Mouse (Mus musculus) T-cell, adult 2 months (primary cell): ENCODE measurements around the gene Polr3gl.

Experiments
- DNase-seq: peaks from one replicate; pipeline ENCODE4 v3.0.0; 2022; ENCODE audit warnings: low spot score

The Polr3gl gene

GRCm38 (mm10) chr3:96557694-96558093 is 36.3 kb downstream of the Polr3gl start, which contains the start of gene Txnip:
Txnip (plus strand) TSS chr3:96557957.
- peak; percentile 99 for DNase-seq

GRCm38 (mm10) chr3:96556651-96557635 is 37.0 kb downstream of the Polr3gl start:
- DNase-seq: peak; percentile 75

- peak; percentile 32 for DNase-seq
These were observed 37.9 kb downstream of the Polr3gl start for GRCm38 (mm10) chr3:96555999-96556614.

GRCm38 (mm10) chr3:96555041-96555596 is 38.9 kb downstream of the Polr3gl start:
- peak; percentile 60 for DNase-seq

- no peak for DNase-seq
These were observed 39.7 kb downstream of the Polr3gl start for GRCm38 (mm10) chr3:96554251-96554650.

GRCm38 (mm10) chr3:96553601-96554000 is 40.4 kb downstream of the Polr3gl start:
- DNase-seq: no peak

GRCm38 (mm10) chr3:96551890-96552289 is 42.1 kb downstream of the Polr3gl start:
- no peak for DNase-seq

GRCm38 (mm10) chr3:96551203-96551602 is 42.8 kb downstream of the Polr3gl start:
- peak; percentile 73 for DNase-seq

- no peak for DNase-seq
These were observed 44.6 kb downstream of the Polr3gl start for GRCm38 (mm10) chr3:96549346-96549745.

GRCm38 (mm10) chr3:96548824-96549223 is 45.2 kb downstream of the Polr3gl start:
- DNase-seq: no peak

- DNase-seq: peak; percentile 77
These were observed 46.5 kb downstream of the Polr3gl start for GRCm38 (mm10) chr3:96547389-96547960.

GRCm38 (mm10) chr3:96546880-96547279 is 47.1 kb downstream of the Polr3gl start:
- DNase-seq: no peak

- no peak for DNase-seq
These were observed 48.4 kb downstream of the Polr3gl start for GRCm38 (mm10) chr3:96545565-96545964.

GRCm38 (mm10) chr3:96543345-96543744 is 50.6 kb downstream of the Polr3gl start:
- DNase-seq: no peak

- DNase-seq: no peak
These were observed 51.4 kb downstream of the Polr3gl start for GRCm38 (mm10) chr3:96542554-96542953.

GRCm38 (mm10) chr3:96541328-96542078 is 52.5 kb downstream of the Polr3gl start:
- no peak for DNase-seq

- no peak for DNase-seq
These were observed 53.2 kb downstream of the Polr3gl start for GRCm38 (mm10) chr3:96540740-96541139.

GRCm38 (mm10) chr3:96539316-96539715 is 54.7 kb downstream of the Polr3gl start:
- DNase-seq: no peak

GRCm38 (mm10) chr3:96534300-96534699 is 59.7 kb downstream of the Polr3gl start:
- no peak for DNase-seq

GRCm38 (mm10) chr3:96532050-96532449 is 61.9 kb downstream of the Polr3gl start:
- DNase-seq: no peak

GRCm38 (mm10) chr3:96528506-96528905 is 65.5 kb downstream of the Polr3gl start:
- no peak for DNase-seq
